Mouse (Mus musculus) CD8-positive naive resting alpha-beta T cell, adult 2 months (primary cell): ENCODE measurements around the gene Ccdc186.
A peak's percentile ranks its signal among the peaks of the same experiment; 100 is the strongest.
"Not testable (repeated sequence)": the region's sequence is repeated elsewhere in the genome, so short reads cannot be mapped to it uniquely, and the experiment has no call there.

Experiments used
- DNase-seq, 2 experiments: peaks; one replicate each; pipeline ENCODE4 v3.0.0; 2022; ENCODE audit warnings: low read depth in 2 of 2, low spot score in 2 of 2

The Ccdc186 gene

DNA sequence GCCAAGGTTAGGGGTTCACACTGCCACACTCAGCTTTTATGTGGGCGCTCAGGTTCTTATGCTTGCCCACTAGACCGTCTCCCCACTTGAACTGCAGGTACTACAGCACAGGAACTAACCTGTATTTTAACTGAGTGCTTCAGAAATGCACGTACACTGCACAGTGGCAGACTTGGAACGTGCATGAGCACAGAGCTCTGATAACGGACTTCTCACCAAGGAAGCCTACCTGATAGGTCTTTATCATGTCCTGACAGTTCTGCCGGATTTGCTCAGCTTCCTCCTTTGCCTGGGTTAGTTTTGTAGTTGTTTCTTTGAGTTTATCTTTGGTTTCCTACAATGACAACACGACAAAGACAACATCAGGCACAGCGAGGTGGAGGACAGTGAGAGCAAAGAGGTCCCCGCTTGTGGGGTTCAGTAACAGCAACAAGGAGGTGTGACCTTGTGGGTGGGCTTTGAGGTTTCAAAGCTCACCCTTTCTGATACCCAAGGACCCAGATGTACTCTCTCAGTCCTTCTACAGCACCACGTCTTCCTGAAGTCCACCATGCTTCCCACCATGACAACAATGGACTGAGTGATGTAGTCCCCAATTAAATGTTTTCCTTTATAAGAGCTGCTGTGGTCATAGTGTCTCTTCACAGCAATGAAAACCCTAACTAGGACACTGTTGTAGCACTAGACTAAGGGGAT lies 20.2 kb downstream of the Ccdc186 start:
- DNase-seq: no peak

DNA sequence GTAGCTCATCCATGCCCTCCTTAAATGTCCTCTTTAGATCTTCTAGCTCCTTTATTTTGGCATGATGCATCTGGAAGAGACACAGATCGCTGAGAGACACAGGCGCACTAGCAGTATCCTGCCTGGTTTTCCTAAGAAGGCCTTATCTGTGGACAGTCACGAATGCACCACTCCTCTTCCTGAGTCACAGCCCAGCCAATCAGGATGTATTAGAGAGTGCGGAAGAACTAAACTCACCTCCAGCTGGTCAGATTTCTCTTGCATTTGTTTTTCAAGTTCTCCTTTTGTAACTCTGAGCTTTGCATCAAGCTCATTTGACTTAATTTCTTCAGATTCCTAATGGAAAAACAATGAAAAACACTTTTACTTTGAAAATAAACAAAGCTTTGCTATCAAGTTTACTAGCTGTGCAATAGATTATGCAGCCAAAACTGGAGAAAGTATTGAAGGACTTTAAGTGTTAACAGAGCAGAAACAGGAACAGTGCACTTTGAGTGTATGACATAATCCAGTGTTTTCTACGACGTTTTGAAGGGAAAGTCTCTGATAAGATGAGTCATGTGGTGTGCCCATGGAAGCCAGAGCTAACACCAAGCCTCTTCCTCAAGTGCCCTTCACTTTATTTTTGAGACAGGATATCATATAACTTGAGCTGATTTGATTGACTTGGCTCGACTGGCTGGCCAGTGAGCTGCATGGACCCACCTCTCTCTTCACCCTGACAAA lies 20.9 kb downstream of the Ccdc186 start:
- no peak for DNase-seq

- no peak for DNase-seq
These were observed 21.8 kb downstream of the Ccdc186 start for GRCm38 (mm10) chr19:56800226-56800625.

DNA sequence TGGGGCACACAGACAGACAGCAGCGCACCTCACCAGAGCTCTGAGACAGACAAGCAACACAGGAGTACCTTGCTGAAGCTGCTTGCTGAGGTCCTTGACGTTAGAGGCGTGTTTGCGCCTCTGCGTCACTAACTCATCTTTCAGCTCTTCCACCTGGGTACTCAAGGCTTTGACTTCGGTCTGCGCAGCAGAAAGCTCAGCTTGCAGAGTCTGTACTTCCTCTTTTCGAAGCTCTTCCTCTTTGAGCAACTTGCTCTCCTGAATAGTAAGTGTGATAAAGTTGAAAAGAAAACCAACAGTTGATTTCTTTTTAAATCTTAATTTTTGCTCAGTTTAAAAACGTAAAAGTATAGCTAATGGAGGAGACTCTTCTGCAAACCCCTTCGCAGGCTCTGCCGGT lies 24.6 kb downstream of the Ccdc186 start:
- no peak for DNase-seq

GRCm38 (mm10) chr19:56788952-56789351 lies 33.0 kb downstream of the Ccdc186 start:
- DNase-seq: no peak

DNA sequence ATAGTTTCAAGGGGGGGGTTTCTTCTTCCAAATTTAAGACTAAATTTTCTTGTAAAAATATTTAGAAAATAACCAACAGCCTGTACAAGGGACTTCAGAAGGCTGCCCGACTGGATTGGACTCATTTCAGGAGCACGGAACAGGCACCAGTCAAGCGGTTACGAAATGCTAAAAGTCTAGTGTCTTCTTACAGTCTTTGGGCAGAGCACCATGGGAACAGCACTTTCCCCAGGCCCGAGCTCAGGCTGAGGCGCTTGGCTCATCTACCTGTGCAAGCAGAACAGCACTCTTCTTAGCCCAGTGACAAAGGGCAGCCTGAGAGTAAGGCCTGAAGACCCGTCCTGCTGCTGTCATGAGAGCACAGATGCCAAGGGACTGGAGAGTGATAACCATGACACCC lies 34.1 kb downstream of the Ccdc186 start:
- DNase-seq: no peak

DNA sequence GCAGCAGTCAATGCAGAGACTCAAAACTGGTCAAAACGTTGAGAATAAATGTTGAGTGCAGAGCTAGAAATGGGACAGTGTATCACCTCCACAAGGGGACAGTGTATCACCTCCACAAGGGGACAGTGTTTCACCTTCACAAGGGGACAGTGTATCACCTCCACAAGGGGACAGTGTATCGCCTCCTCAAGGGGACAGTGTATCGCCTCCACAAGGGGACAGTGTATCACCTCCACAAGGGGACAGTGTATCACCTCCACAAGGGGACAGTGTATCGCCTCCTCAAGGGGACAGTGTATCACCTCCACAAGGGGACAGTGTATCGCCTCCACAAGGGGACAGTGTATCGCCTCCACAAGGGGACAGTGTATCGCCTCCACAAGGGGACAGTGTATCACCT lies 43.5 kb downstream of the Ccdc186 start:
- DNase-seq: not testable (repeated sequence)

DNA sequence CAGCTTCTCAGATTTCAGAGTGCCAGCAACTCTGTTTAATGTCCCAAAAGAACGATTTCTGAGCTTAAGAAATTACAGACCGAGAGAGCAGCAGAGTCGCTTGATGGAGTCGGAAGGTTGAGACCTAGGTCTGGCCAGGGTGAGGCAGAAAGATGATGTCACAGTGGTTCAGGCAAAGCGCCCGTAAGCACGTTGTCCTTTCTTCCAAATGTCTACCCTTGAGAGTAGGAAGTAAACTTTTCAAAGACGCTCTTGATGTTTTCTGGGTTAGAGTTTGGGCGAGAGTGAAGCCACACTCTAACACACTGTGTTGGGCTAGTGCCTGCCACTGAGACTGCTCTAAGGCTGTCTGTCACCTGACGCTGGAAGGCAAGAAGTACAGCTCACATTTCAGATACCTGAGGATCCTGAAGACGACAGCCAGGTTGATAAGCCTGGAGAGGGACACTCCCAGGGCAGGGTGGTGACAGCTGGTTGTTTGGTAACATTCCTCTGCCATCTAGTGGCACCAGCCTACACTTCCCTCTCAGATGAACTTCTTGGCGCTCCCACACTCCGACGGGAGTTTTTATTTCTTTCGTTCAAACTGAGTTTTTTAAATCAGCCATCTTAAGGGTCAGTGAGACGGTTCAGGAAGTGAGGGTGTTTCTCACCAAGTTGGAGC lies 45.1 kb downstream of the Ccdc186 start:
- peak in 1 of 2 experiments; percentile 8 for DNase-seq

DNA sequence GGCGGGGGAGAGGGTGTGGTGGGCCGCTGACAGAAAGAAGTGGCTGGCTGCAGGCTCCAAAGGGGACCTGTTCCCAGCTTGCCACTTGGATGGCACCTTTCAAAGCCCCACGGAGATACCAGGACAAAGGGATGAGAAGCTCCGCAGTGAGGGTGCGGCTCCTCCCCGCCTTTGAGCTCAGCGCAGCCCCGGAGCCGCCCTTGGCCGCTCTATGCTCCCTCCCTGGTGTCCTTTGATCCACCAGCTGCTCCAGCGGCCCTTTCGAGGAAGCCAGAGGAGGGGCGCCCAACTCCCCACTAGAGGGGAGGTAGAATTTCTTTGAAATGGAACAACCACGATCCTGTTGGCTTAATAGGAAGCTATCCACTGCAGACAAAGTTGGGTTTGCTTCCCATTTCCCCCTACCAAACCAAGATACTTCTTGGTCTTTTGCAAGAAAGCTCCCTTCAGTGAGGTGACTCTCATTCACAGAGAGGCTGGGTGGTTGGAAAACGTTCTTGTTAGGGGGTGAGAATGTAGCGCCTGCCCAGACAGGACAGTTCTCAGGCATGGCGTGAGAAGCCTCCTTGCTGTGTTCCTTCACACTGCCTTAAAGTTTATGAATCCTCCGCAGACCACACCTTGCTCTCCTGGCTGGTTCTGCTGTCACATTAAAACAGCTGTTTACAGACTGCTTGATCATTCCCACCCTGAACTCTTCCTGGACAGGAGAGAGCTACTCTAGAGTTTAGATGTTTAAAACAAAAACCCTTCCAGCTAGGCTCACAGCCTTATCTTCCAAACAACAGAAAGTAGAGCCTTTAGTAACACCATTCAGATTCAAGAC lies 45.9 kb downstream of the Ccdc186 start:
- no peak for DNase-seq

DNA sequence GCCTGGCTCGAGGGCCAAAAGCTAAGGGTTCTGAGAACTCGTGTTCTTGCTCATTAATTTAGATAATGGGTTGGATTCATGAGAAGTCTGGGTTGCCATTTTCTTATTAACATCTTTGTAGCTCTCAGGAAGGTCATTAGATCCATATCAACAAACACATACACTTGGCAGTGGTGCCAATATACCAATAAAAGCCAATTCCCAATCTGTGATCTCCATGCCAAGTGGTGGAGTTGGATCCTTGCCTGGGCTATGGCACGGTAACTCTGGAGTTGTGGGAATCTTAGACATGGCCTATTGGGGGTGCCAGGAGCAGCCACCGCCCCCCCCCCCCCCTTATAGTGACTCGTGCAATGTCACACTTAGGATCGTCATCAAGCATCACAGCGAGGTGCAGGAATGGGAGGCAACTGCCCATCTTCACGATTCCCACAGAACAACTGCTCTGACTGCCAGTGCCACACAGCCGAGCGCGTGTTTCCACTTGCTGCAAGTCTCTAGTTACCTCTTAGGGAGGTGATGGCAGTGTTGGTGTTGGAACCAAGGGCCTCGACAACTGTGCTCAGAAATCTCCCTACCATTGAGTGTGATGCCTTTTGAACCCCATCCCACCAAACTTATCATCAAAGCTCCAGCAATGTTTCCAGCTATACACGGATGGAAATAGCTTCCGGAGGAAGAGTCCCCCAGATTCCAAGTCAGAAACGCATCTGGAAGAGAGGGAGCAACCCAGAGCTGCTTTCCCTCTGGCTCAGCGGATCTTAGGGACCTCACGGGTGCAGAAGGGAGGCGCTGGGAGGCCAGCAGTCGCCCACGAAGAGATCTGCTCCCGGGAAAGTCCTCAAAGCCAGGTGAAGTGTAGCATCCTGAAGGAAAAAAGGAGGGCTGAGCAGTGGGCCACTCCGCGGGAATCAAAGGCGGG lies 46.8 kb downstream of the Ccdc186 start:
- DNase-seq: no peak

GRCm38 (mm10) chr19:56774408-56774962 lies 47.5 kb downstream of the Ccdc186 start:
- DNase-seq: no peak

DNA sequence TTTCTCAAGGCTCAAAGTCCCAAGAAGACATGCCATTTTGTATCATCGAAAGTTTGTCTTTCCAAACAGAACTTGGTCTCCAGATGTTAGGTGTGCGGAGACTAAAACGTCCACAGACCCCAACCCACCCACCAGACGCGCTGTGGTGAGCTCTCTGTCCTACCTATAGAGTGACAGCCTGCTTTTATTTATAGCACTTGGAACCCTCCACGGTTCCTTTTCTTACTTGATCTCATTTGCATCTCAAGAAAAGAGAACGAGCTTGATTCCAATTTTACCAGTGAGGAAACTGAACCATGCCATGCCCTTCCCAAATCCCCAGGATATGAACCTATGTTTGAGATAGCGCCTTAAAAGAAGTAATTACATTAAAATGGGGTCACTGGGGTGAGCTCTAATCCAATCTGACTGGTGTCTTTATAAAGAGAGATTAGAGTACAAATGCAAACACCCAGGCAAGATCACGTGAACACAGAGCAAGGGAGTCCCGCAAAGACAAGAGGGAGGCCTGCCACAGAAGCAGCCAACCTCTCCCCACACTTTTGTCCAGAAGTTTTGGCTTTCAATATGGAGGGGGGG lies 48.5 kb downstream of the Ccdc186 start:
- no peak for DNase-seq

- DNase-seq: peak; percentile 4 to 13
These were observed 49.8 kb downstream of the Ccdc186 start for GRCm38 (mm10) chr19:56772158-56772557.

GRCm38 (mm10) chr19:56769024-56769423 lies 53.0 kb downstream of the Ccdc186 start:
- no peak for DNase-seq

- no peak for DNase-seq
These were observed 59.3 kb downstream of the Ccdc186 start for GRCm38 (mm10) chr19:56762686-56763085.

- no peak for DNase-seq
These were observed 60.3 kb downstream of the Ccdc186 start for GRCm38 (mm10) chr19:56761727-56762126.

- no peak for DNase-seq
These were observed 60.9 kb downstream of the Ccdc186 start for GRCm38 (mm10) chr19:56761096-56761495.

- DNase-seq: no peak
These were observed 61.6 kb downstream of the Ccdc186 start for GRCm38 (mm10) chr19:56760306-56760940.

DNA sequence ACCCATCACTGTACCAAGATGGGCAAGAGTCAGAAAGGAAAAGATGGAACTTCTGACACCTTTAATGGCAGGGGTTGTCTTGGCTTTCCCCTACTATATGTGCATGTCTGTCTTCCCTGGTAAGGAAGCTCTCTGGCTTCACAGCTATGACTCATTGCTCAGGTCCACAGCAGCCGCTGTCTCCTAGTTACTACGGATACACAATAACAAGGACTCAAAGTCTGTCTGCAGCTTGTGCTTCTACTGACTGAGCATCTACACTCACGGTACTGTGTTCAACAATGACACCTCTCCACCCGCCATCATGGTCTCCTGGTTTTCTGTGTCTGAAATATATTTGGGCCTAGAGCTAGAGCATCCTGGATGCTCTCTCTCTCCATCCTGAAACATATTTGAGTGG lies 62.2 kb downstream of the Ccdc186 start:
- DNase-seq: no peak
